Mouse (Mus musculus) gastrocnemius, adult 2 months (tissue): ENCODE data around the gene Gm49387. TPM values are rescaled to one million over a fixed set of nuclear protein-coding genes. Genes with fewer than 3 reads are reported as not detected.

Source experiments
- DNase-seq: peaks from one replicate; pipeline ENCODE4 v3.0.0; 2022
- H3K27ac ChIP-seq: fragments of 200-600 bp; 2 replicates; pipeline ENCODE4 v1.8.1; 2022; ENCODE audit warnings: mild to moderate bottlenecking
- H3K4me3 ChIP-seq: fragments of 200-600 bp; 2 replicates; pipeline ENCODE4 v1.8.1; 2022; ENCODE audit warnings: mild to moderate bottlenecking, moderate library complexity
- CTCF ChIP-seq: fragments of 200-600 bp; IDR thresholded peaks from 2 replicates; pipeline ENCODE4 v1.8.1; 2022; ENCODE audit warnings: antibody characterized with exemption, mild to moderate bottlenecking, moderate library complexity
- intact Hi-C: fragments of 180-260 bp; cut with DNase I; formaldehyde crosslinking; loops from one replicate; pipeline ENCODE4 v1.15.1; 2025
- total RNA-seq, 2 experiments: library from RNA; stranded (reverse); gene quantifications; 2 replicates each; pipeline ENCODE4 v1.2.3; 2021

The Gm49387 gene
- total RNA-seq, 2 experiments from 2014 or later, result 0.70 to 0.84 TPM

- no peak for DNase-seq
- Histone ChIP-seq H3K4me3 (no peak overlapping the region), H3K27ac (peak overlapping the region; percentile 87)
- intact Hi-C loops, result no loop called here
- TF ChIP-seq CTCF, result no peak
These were observed 27.1 kb upstream of the Gm49387 start for GRCm38 (mm10) chr14:31667741-31668140.

- H3K4me3 ChIP-seq, result no peak overlapping the region
- DNase-seq, result no peak
- H3K27ac ChIP-seq, result peak overlapping the region; percentile 87
- intact Hi-C loops, result no loop called here
- no peak for TF ChIP-seq CTCF
These were observed 26.4 kb upstream of the Gm49387 start for GRCm38 (mm10) chr14:31666931-31667705.

- no peak for DNase-seq
- TF ChIP-seq CTCF, result no peak
- Histone ChIP-seq H3K27ac (peak overlapping the region; percentile 100), H3K4me3 (no peak overlapping the region)
- intact Hi-C loops, result no loop called here
These were observed 24.9 kb upstream of the Gm49387 start for GRCm38 (mm10) chr14:31665566-31665940.

GRCm38 (mm10) chr14:31664903-31665565, 24.4 kb upstream of the Gm49387 start:
- peak overlapping the region; percentile 100 for H3K27ac ChIP-seq
- DNase-seq, result no peak
- intact Hi-C loops, result no loop called here
- no peak for TF ChIP-seq CTCF
- H3K4me3 ChIP-seq, result no peak overlapping the region

GRCm38 (mm10) chr14:31664100-31664902, 23.6 kb upstream of the Gm49387 start:
- H3K27ac ChIP-seq, result peak overlapping the region; percentile 100
- intact Hi-C loops, result no loop called here
- H3K4me3 ChIP-seq, result no peak overlapping the region
- TF ChIP-seq CTCF, result no peak
- no peak for DNase-seq

GRCm38 (mm10) chr14:31663376-31664099, 22.9 kb upstream of the Gm49387 start:
- peak overlapping the region; percentile 66 for H3K4me3 ChIP-seq
- H3K27ac ChIP-seq, result peak overlapping the region; percentile 100
- DNase-seq, result no peak
- intact Hi-C loops, result no loop called here
- no peak for TF ChIP-seq CTCF

- peak overlapping the region; percentile 100 for H3K27ac ChIP-seq
- intact Hi-C loops, result no loop called here
- H3K4me3 ChIP-seq, result peak overlapping the region; percentile 66
- peak; percentile 88 for DNase-seq
- TF ChIP-seq CTCF, result no peak
These were observed 22.0 kb upstream of the Gm49387 start for GRCm38 (mm10) chr14:31662555-31663211.

GRCm38 (mm10) chr14:31661671-31662554, 21.2 kb upstream of the Gm49387 start:
- peak; percentile 93 for DNase-seq
- peak; percentile 28 for TF ChIP-seq CTCF
- peak overlapping the region; percentile 66 for H3K4me3 ChIP-seq
- intact Hi-C loops, result no loop called here
- peak overlapping the region; percentile 100 for H3K27ac ChIP-seq

GRCm38 (mm10) chr14:31660312-31661093, 19.8 kb upstream of the Gm49387 start:
- H3K27ac ChIP-seq, result peak overlapping the region; percentile 100
- intact Hi-C loops, result no loop called here
- no peak for DNase-seq
- TF ChIP-seq CTCF, result no peak
- H3K4me3 ChIP-seq, result peak overlapping the region; percentile 66

- H3K4me3 ChIP-seq, result peak overlapping the region; percentile 27
- no peak for TF ChIP-seq CTCF
- intact Hi-C loops, result loop anchor here (5.0 kb wide), 2 partner anchors 38 to 293 kb away; no protein-coding TSS in a partner anchor
- H3K27ac ChIP-seq, result peak overlapping the region; percentile 100
- DNase-seq, result peak; percentile 83
These were observed 19.0 kb upstream of the Gm49387 start for GRCm38 (mm10) chr14:31659501-31660181.
